Mouse (Mus musculus) E14TG2a.4 (cell line): ENCODE measurements around the gene Pla2g2c.

Source experiments
- CTCF ChIP-seq: conservative IDR thresholded peaks from 2 replicates; pipeline ENCODE4 v1.5.1; 2014; ENCODE audit warnings: low read length
- NANOG ChIP-seq: IDR thresholded peaks from 2 replicates; pipeline ENCODE4 v1.6.1; 2014; ENCODE audit warnings: borderline replicate concordance, low read length, mixed read lengths
- POU5F1 ChIP-seq: IDR thresholded peaks from 2 replicates; pipeline ENCODE4 v1.6.1; 2014; ENCODE audit warnings: low read length, borderline replicate concordance

- TF ChIP-seq CTCF, result no peak
- no peak for TF ChIP-seq NANOG
- TF ChIP-seq POU5F1, result no peak
Measured at GRCm38 (mm10) chr4:138745884-138746283, 21.3 kb downstream of the Pla2g2c start.
